Mouse (Mus musculus): Measurements from ENCODE around the gene Zc3h7b. TPM values are rescaled to one million over a fixed set of nuclear protein-coding genes. Genes with fewer than 3 reads are reported as not detected.
"Not testable (repeated sequence)": the region's sequence is repeated elsewhere in the genome, so short reads cannot be mapped to it uniquely, and the experiment has no call there.

Gene Zc3h7b
- total and polyA plus RNA-seq, 3 experiments = 18.2 to 108 (median 41.5) TPM

GRCm38 (mm10) chr15:81701350-81701749 lies 43.5 kb upstream of the Zc3h7b start:
- H3K9me3 ChIP-seq (replicated peaks; ENCODE audit: insufficient read depth, low read length); H3K9ac ChIP-seq (ENCODE audit: control insufficient read depth, low read depth, low read length, poor library complexity, severe bottlenecking); H3K79me2 ChIP-seq (ENCODE audit: control insufficient read depth, insufficient read depth, low read length, poor library complexity); H3K27ac ChIP-seq (ENCODE audit: control insufficient read depth, low read depth, low read length); H3K36me3 ChIP-seq (ENCODE audit: control insufficient read depth in 1 of 2, insufficient read depth in 2 of 2, low read length in 2 of 2); H3K4me3 ChIP-seq (ENCODE audit: control insufficient read depth in 1 of 2, insufficient read depth in 1 of 2, low read depth in 2 of 2, low read length in 2 of 2); H3K27me3 ChIP-seq (ENCODE audit: control insufficient read depth in 1 of 2, insufficient read depth in 2 of 2, low read length in 2 of 2): not testable (repeated sequence)
- TF ChIP-seq RAD21 (IDR thresholded peaks at IDR 0.05; ENCODE audit: low read depth, low read length) = peak; percentile 6
- TF ChIP-seq CTCF (IDR thresholded peaks at IDR 0.05 in 2 of 3, conservative IDR thresholded peaks at IDR 0.05 in 1 of 3; ENCODE audit: control insufficient read depth in 1 of 3, insufficient read depth in 1 of 3, low read depth in 2 of 3, low read length in 3 of 3, poor library complexity in 1 of 3, severe bottlenecking in 1 of 3) = peak in 1 of 3 experiments; percentile 41; a peak in 2 of 6 replicates
- peak; percentile 48; the same call in 1 of the 2 replicates for TF ChIP-seq MYC (IDR thresholded peaks at IDR 0.05; ENCODE audit: low read depth, low read length)
- 0 out of 2 replicates have a peak, but pooled peaks have one; percentile 5 for TF ChIP-seq SMC3 (IDR thresholded peaks at IDR 0.05; ENCODE audit: low read depth, low read length)
- DNase-seq (ENCODE audit: low read depth, low spot score) = peak; percentile 45
- H3K4me1 ChIP-seq (ENCODE audit: control insufficient read depth in 1 of 2, insufficient read depth in 2 of 2, low read length in 2 of 2) = peaks cover 2 to 11% of the 10 kb centered on the region in 2 experiments; a peak in 2 of 4 replicates

GRCm38 (mm10) chr15:81702306-81703093 lies 42.4 kb upstream of the Zc3h7b start:
- no peaks in the 10 kb centered on the region for H3K9me3 ChIP-seq (replicated peaks; ENCODE audit: insufficient read depth, low read length)
- peaks cover 8 to 9% of the 10 kb centered on the region in 2 experiments; a peak in 3 of 4 replicates for H3K36me3 ChIP-seq (ENCODE audit: control insufficient read depth in 1 of 2, insufficient read depth in 2 of 2, low read length in 2 of 2)
- no peak overlapping the region for H3K4me3 ChIP-seq (ENCODE audit: control insufficient read depth in 1 of 2, insufficient read depth in 1 of 2, low read depth in 2 of 2, low read length in 2 of 2)
- no peaks in the 10 kb centered on the region for H3K79me2 ChIP-seq (ENCODE audit: control insufficient read depth, insufficient read depth, low read length, poor library complexity)
- H3K4me1 ChIP-seq (ENCODE audit: control insufficient read depth in 1 of 2, insufficient read depth in 2 of 2, low read length in 2 of 2) = peaks cover 2 to 11% of the 10 kb centered on the region in 2 experiments; a peak in 2 of 4 replicates
- H3K27me3 ChIP-seq (ENCODE audit: control insufficient read depth in 1 of 2, insufficient read depth in 2 of 2, low read length in 2 of 2) = no peaks in the 10 kb centered on the region
- no peak for TF ChIP-seq ZNF384 (IDR thresholded peaks at IDR 0.05; ENCODE audit: low read depth, low read length)
- TF ChIP-seq MAX (IDR thresholded peaks at IDR 0.05; ENCODE audit: low read length) = no peak
- no peak for TF ChIP-seq MAZ (IDR thresholded peaks at IDR 0.05; ENCODE audit: low read depth, low read length)
- no peak for TF ChIP-seq SMC3 (IDR thresholded peaks at IDR 0.05; ENCODE audit: low read depth, low read length)
- 0 out of 4 replicates have a peak, but pooled peaks of 1 of the 2 experiments have one; percentile 17 for TF ChIP-seq POLR2A (IDR thresholded peaks at IDR 0.05; ENCODE audit: control insufficient read depth in 1 of 2, insufficient read depth in 1 of 2, low read depth in 1 of 2, low read length in 2 of 2, poor library complexity in 1 of 2)
- no peak for TF ChIP-seq EP300 (IDR thresholded peaks at IDR 0.05; ENCODE audit: low read depth in 1 of 2, low read length in 2 of 2)
- no peak for TF ChIP-seq UBTF (IDR thresholded peaks at IDR 0.05; ENCODE audit: borderline replicate concordance, insufficient read depth, low read depth, low read length)
- TF ChIP-seq SIN3A (IDR thresholded peaks at IDR 0.05; ENCODE audit: low read length) = no peak
- no peak for TF ChIP-seq MYB (IDR thresholded peaks at IDR 0.05; ENCODE audit: low read depth, low read length)
- 0 out of 2 replicates have a peak, but pooled peaks have one; percentile 12 for TF ChIP-seq HCFC1 (IDR thresholded peaks at IDR 0.05; ENCODE audit: low read depth, low read length)
- peak; percentile 73 for TF ChIP-seq POLR2AphosphoS2 (IDR thresholded peaks at IDR 0.05; ENCODE audit: low read length)
- H3K27ac ChIP-seq (ENCODE audit: control insufficient read depth, low read depth, low read length) = no peak overlapping the region
- no peak for DNase-seq (ENCODE audit: low read depth, low spot score)
- H3K9ac ChIP-seq (ENCODE audit: control insufficient read depth, low read depth, low read length, poor library complexity, severe bottlenecking) = no peak overlapping the region
